Mouse (Mus musculus) intestine, embryonic 16.5 days (tissue): ENCODE data around the gene Cep350. TPM values are rescaled to one million over a fixed set of nuclear protein-coding genes. Genes with fewer than 3 reads are reported as not detected.

Experiments
- ATAC-seq: fragments of 200-750 bp; cut with Nextera tagmentation; 2 replicates; pipeline ENCODE4 v1.8.0; 2017; ENCODE audit warnings: moderate TSS enrichment, moderate library complexity
- H3K27ac ChIP-seq: fragments of 300-500 bp; sonication (generic); 2 replicates; pipeline ENCODE4 v1.5.1; 2014; ENCODE audit warnings: mild to moderate bottlenecking, low read length
- H3K27me3 ChIP-seq: fragments of 300-500 bp; sonication (generic); replicated peaks from 2 replicates; pipeline ENCODE4 v1.6.1; 2014; ENCODE audit warnings: low read length, control low read depth, mixed read lengths; ENCODE audit not compliant: control insufficient read depth, insufficient read depth
- H3K36me3 ChIP-seq: fragments of 300-500 bp; sonication (generic); 2 replicates; pipeline ENCODE4 v1.6.1; 2014; ENCODE audit warnings: low read length, control low read depth; ENCODE audit not compliant: control insufficient read depth, insufficient read depth
- H3K4me1 ChIP-seq: fragments of 300-500 bp; sonication (generic); 2 replicates; pipeline ENCODE4 v1.6.1; 2014; ENCODE audit warnings: low read length, control low read depth, mixed read lengths; ENCODE audit not compliant: control insufficient read depth, insufficient read depth
- H3K4me2 ChIP-seq: fragments of 300-500 bp; sonication (generic); 2 replicates; pipeline ENCODE4 v1.6.1; 2014; ENCODE audit warnings: low read depth, low read length, control low read depth
- H3K4me3 ChIP-seq: fragments of 300-500 bp; sonication (generic); 2 replicates; pipeline ENCODE4 v1.5.1; 2014; ENCODE audit warnings: mild to moderate bottlenecking, low read length
- H3K9ac ChIP-seq: fragments of 300-500 bp; sonication (generic); 2 replicates; pipeline ENCODE4 v1.6.1; 2014; ENCODE audit warnings: low read depth, low read length
- H3K9me3 ChIP-seq: fragments of 300-500 bp; sonication (generic); 2 replicates; pipeline ENCODE4 v1.6.1; 2016; ENCODE audit warnings: low read length, control low read depth; ENCODE audit not compliant: control insufficient read depth
- WGBS: fragments of 180-500 bp; shearing (Covaris S2); extraction: QIAGEN DNeasy Blood & Tissue Kit; methylation state at CpG from one replicate; pipeline ENCODE4 v1.1.7; 2014; 5-methylcytosine and 5-hydroxymethylcytosine counted together
- polyA plus RNA-seq: library from polyadenylated mRNA; unstranded; fragments of >200 nt; fragmentation: Nextera tagmentation; extraction: Ambion mirVana; gene quantifications from 2 replicates; pipeline ENCODE4 v1.2.1, GENCODE M21; 2015

The Cep350 gene
- polyA plus RNA-seq, 1 experiment from 2014 or later = 9.8 TPM

GRCm38 (mm10) chr1:155990391-155990790, 17.3 kb upstream of the Cep350 start:
- Histone ChIP-seq H3K4me1 (peaks cover 8% of the 10 kb centered on the region; the same call in 1 of the 2 replicates), H3K27ac (peak overlapping the region; percentile 10; the same call in 1 of the 2 replicates), H3K9ac (no peak overlapping the region), H3K36me3 (no peaks in the 10 kb centered on the region), H3K9me3 (no peaks in the 10 kb centered on the region), H3K4me2 (no peak overlapping the region), H3K4me3 (no peak overlapping the region), H3K27me3 (no peaks in the 10 kb centered on the region)
- 36% methylated on average over 11 of the region's 11 CpGs for WGBS
- no peak for ATAC-seq

- Histone ChIP-seq H3K36me3 (no peaks in the 10 kb centered on the region), H3K4me3 (no peak overlapping the region), H3K27ac (no peak overlapping the region; the same call in 1 of the 2 replicates), H3K4me1 (peaks cover 8% of the 10 kb centered on the region; the same call in 1 of the 2 replicates), H3K9ac (no peak overlapping the region), H3K27me3 (no peaks in the 10 kb centered on the region), H3K4me2 (no peak overlapping the region), H3K9me3 (no peaks in the 10 kb centered on the region)
- 10% methylated on average over 2 of the region's 2 CpGs for whole genome bisulfite sequencing
- ATAC-seq = peak; percentile 68; the same call in 1 of the 2 replicates
Measured at GRCm38 (mm10) chr1:155989387-155989786, 16.3 kb upstream of the Cep350 start.

- 79% methylated on average over 2 of the region's 2 CpGs for WGBS
- ATAC-seq = no peak
Measured at GRCm38 (mm10) chr1:155987625-155988024, 14.6 kb upstream of the Cep350 start.

GRCm38 (mm10) chr1:155974931-155975330, 1.9 kb upstream of the Cep350 start:
- Histone ChIP-seq H3K4me2 (no peak overlapping the region), H3K27me3 (no peaks in the 10 kb centered on the region), H3K4me3 (no peak overlapping the region), H3K9me3 (no peaks in the 10 kb centered on the region), H3K36me3 (no peaks in the 10 kb centered on the region), H3K4me1 (peaks cover 6% of the 10 kb centered on the region; the same call in 1 of the 2 replicates), H3K9ac (no peak overlapping the region), H3K27ac (peak overlapping the region; percentile 31)
- no peak for ATAC-seq
- 44% methylated on average over 2 of the region's 2 CpGs for WGBS

More at GRCm38 (mm10) chr1:155987625-155988024, 14.6 kb upstream of the Cep350 start:
- Histone ChIP-seq H3K4me2 (no peak overlapping the region), H3K9ac (no peak overlapping the region), H3K4me3 (no peak overlapping the region), H3K4me1 (peaks cover 8% of the 10 kb centered on the region; the same call in 1 of the 2 replicates), H3K36me3 (no peaks in the 10 kb centered on the region), H3K27me3 (no peaks in the 10 kb centered on the region), H3K9me3 (no peaks in the 10 kb centered on the region), H3K27ac (no peak overlapping the region)

GRCm38 (mm10) chr1:155973719-155974379, 794 bp upstream of the Cep350 start:
- Histone ChIP-seq H3K4me3 (peak overlapping the region; percentile 98), H3K27ac (peak overlapping the region; percentile 95), H3K4me2 (peak overlapping the region; percentile 49), H3K9ac (peak overlapping the region; percentile 98), H3K36me3 (no peaks in the 10 kb centered on the region), H3K27me3 (no peaks in the 10 kb centered on the region), H3K4me1 (peaks cover 6% of the 10 kb centered on the region; the same call in 1 of the 2 replicates), H3K9me3 (no peaks in the 10 kb centered on the region)
- peak; percentile 10 for ATAC-seq
- 4% methylated on average over 19 of the region's 19 CpGs for WGBS

- H3K4me2 ChIP-seq = peak overlapping the region; percentile 68
- H3K9ac ChIP-seq = peak overlapping the region; percentile 98
- peaks cover 6% of the 10 kb centered on the region; the same call in 1 of the 2 replicates for H3K4me1 ChIP-seq
- H3K36me3 ChIP-seq = no peaks in the 10 kb centered on the region
- H3K27ac ChIP-seq = peak overlapping the region; percentile 94
- no peaks in the 10 kb centered on the region for H3K27me3 ChIP-seq
- WGBS = 2% methylated on average over 48 of the region's 51 CpGs
- ATAC-seq = peak; percentile 66
- H3K4me3 ChIP-seq = peak overlapping the region; percentile 98
- H3K9me3 ChIP-seq = no peaks in the 10 kb centered on the region
Measured at GRCm38 (mm10) chr1:155972146-155973067, 648 bp downstream of the Cep350 start.

- Histone ChIP-seq H3K9me3 (no peaks in the 10 kb centered on the region), H3K9ac (no peak overlapping the region), H3K4me3 (no peak overlapping the region), H3K36me3 (peaks cover 14% of the 10 kb centered on the region), H3K4me1 (no peaks in the 10 kb centered on the region), H3K4me2 (no peak overlapping the region), H3K27me3 (no peaks in the 10 kb centered on the region), H3K27ac (no peak overlapping the region)
- 96% methylated on average over 2 of the region's 2 CpGs for WGBS
- ATAC-seq = no peak
Measured at GRCm38 (mm10) chr1:155949170-155949569, 23.9 kb downstream of the Cep350 start.

- Histone ChIP-seq H3K9me3 (no peaks in the 10 kb centered on the region), H3K4me1 (no peaks in the 10 kb centered on the region), H3K27ac (no peak overlapping the region), H3K4me2 (no peak overlapping the region), H3K27me3 (no peaks in the 10 kb centered on the region), H3K36me3 (peaks cover 9% of the 10 kb centered on the region; the same call in 1 of the 2 replicates), H3K9ac (no peak overlapping the region), H3K4me3 (no peak overlapping the region)
- WGBS = 87% methylated on average over 2 of the region's 2 CpGs
- ATAC-seq = no peak
Measured at GRCm38 (mm10) chr1:155944361-155944760, 28.7 kb downstream of the Cep350 start.

GRCm38 (mm10) chr1:155937416-155937815, 35.6 kb downstream of the Cep350 start:
- peak; percentile 81 for ATAC-seq
- no peak overlapping the region for H3K9ac ChIP-seq
- H3K27ac ChIP-seq = no peak overlapping the region
- peaks cover 12% of the 10 kb centered on the region; the same call in 1 of the 2 replicates for H3K36me3 ChIP-seq
- H3K27me3 ChIP-seq = no peaks in the 10 kb centered on the region
- H3K9me3 ChIP-seq = no peaks in the 10 kb centered on the region
- H3K4me1 ChIP-seq = no peaks in the 10 kb centered on the region
- H3K4me2 ChIP-seq = no peak overlapping the region
- 78% methylated on average over 2 of the region's 2 CpGs for WGBS
- H3K4me3 ChIP-seq = no peak overlapping the region
